Mouse (Mus musculus): ENCODE measurements around the gene Armc10.

Gene Armc10

DNA sequence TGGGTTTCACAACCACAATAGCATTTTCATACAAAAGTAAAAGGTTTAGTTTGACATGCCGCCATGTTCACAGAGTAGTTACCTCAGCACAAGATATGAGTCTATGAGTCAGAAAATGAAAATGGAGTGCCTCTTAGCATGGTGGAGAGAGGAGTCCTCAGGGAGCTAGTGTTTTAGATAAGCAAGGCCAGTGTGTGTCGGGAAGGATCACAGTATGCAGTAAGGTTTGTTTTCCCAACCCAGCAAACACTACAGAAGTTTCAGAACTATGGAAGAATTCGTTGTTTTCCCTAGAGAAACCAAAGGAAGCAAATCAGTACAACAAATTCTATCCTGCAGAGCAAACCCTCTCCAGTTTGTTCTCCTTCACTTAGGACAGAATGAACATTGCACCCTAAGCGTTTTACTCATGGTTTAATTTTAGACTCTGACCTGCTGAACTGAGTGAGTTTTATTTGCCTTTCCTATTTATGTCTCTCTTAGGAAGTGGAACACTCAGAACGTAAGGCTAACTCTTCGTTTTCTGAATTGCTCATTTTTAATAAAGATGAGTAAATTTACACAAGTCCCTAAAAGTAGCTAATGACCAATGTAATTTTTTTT is 57.4 kb downstream of the Armc10 start:
- in situ Hi-C loops (cut with MboI, MseI): no loop called here

DNA sequence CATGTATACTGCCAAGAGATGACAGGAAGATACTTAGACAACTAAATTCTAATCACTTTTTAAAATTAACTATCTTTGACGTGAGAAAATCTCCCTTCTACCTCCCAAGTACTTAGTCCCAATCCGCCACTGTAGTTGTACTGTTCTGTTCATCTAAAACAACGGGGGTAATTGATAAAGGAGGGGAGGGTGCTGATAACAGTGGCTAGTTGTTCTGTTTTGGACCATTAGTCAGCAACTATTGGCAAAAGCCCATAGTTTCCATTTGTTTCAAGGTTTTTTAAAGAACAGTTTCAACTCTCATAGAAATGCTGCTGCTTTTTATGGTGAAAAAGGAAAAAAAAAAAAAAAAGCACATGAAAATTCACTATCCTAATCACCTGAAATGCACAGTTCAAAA is 58.1 kb downstream of the Armc10 start:
- in situ Hi-C loops (cut with MboI, MseI): no loop called here

GRCm38 (mm10) chr5:21706546-21706945 is 60.9 kb downstream of the Armc10 start:
- in situ Hi-C loops (cut with MboI, MseI): loop anchor here (5.0 kb wide), 1 partner anchor 64 kb away; no protein-coding TSS in a partner anchor

DNA sequence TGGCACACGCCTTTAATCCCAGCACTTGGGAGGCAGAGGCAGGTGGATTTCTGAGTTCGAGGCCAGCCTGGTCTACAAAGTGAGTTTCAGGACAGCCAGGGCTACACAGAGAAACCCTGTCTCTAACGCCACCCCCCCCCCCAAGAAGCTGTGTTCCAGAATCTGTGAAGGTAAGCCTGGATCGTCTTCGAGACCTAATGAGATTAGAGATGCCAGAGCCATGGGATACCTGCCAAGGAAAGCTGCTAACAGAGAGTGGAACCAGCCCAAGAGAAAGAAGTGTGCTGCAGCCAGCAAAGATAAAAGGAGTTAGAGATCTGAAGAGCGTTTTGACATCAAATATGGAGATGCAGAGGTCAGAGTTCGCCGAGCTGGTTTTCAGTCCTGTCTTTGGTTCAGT is 62.4 kb downstream of the Armc10 start:
- in situ Hi-C loops (cut with MboI, MseI): loop anchor here (5.0 kb wide), 1 partner anchor 66 kb away; no protein-coding TSS in a partner anchor

Data from regulatory T cell (primary cell).